Mouse (Mus musculus) layer of hippocampus, adult 9-10 months (tissue): ENCODE measurements around the gene Olfr1340.

Experiments
- DNase-seq: peaks from one replicate; pipeline ENCODE4 v3.0.0; 2022; ENCODE audit warnings: low spot score

Gene Olfr1340

GRCm38 (mm10) chr4:118719838-118720237 lies at the start of gene Olfr1340:
Olfr1340 (plus strand) TSS chr4:118720138.
- no peak for DNase-seq

- DNase-seq: no peak
These were observed 32.9 kb upstream of the Olfr1340 start for GRCm38 (mm10) chr4:118687086-118687485.

- DNase-seq: no peak
These were observed 27.4 kb upstream of the Olfr1340 start, which contains the start of gene Olfr1342 for GRCm38 (mm10) chr4:118692412-118692973. Olfr1342 (minus strand) TSS chr4:118692756.

GRCm38 (mm10) chr4:118693812-118694211 lies 26.1 kb upstream of the Olfr1340 start:
- DNase-seq: no peak

GRCm38 (mm10) chr4:118703223-118703622 lies 16.7 kb upstream of the Olfr1340 start, which contains the start of gene Olfr1341:
Olfr1341 (plus strand) TSS chr4:118703523.
- no peak for DNase-seq

- DNase-seq: no peak
These were observed 11.9 kb upstream of the Olfr1340 start for GRCm38 (mm10) chr4:118708086-118708485.

GRCm38 (mm10) chr4:118711656-118712055 lies 8.3 kb upstream of the Olfr1340 start:
- DNase-seq: no peak

GRCm38 (mm10) chr4:118721742-118722483 lies 2.0 kb downstream of the Olfr1340 start:
- DNase-seq: no peak

- no peak for DNase-seq
These were observed 11.9 kb downstream of the Olfr1340 start, which contains the start of gene Olfr1339 for GRCm38 (mm10) chr4:118731875-118732274. Olfr1339 (plus strand) TSS chr4:118732175.

GRCm38 (mm10) chr4:118739574-118739973 lies 19.6 kb downstream of the Olfr1340 start:
- DNase-seq: no peak

- DNase-seq: no peak
These were observed 21.2 kb downstream of the Olfr1340 start for GRCm38 (mm10) chr4:118740988-118741698.

GRCm38 (mm10) chr4:118741881-118742280 lies 21.9 kb downstream of the Olfr1340 start:
- no peak for DNase-seq

GRCm38 (mm10) chr4:118758637-118759036 lies 38.7 kb downstream of the Olfr1340 start, which contains the start of gene Olfr1338:
Olfr1338 (minus strand) TSS chr4:118758737.
- DNase-seq: no peak
